Mouse (Mus musculus) cerebellum, adult 2 months (tissue): ENCODE measurements around the gene Dab2ip.

Experiments
- CTCF ChIP-seq: fragments of 200-500 bp; IDR thresholded peaks from 2 replicates; pipeline ENCODE4 v1.5.1; 2011; ENCODE audit warnings: low read depth, mild to moderate bottlenecking, control low read depth, low read length, moderate library complexity, borderline replicate concordance; ENCODE audit not compliant: insufficient read depth
- POLR2A ChIP-seq: fragments of 200-500 bp; IDR thresholded peaks from 2 replicates; pipeline ENCODE4 v1.6.1; 2011; ENCODE audit warnings: low read length, control low read depth, borderline replicate concordance; ENCODE audit not compliant: insufficient read depth

- TF ChIP-seq CTCF (no peak), POLR2A (no peak)
These were observed 210.6 kb downstream of the Dab2ip start for GRCm38 (mm10) chr2:35768538-35769238.
